Mouse (Mus musculus) MEL (cell line): ENCODE measurements at regions not wholly inside any gene's neighbourhood (a gene's known extent, or its start where the extent isn't known, plus 50 kb on each side); places are given as distances from the start of the nearest gene placed in this dataset.

Experiments used
- DNase-seq: peaks from one replicate; pipeline ENCODE4 v3.0.0; 2011; ENCODE audit warnings: low read depth, low spot score
- H3K27ac ChIP-seq: 2 replicates; pipeline ENCODE4 v1.5.1; 2012; ENCODE audit warnings: low read depth, mild to moderate bottlenecking, control low read depth, low read length, moderate library complexity; ENCODE audit not compliant: control insufficient read depth
- H3K27me3 ChIP-seq, 2 experiments: fragments of 150-350 bp in 1 of 2; sonication (generic) in 1 of 2; 2 replicates each; pipeline ENCODE4 v1.6.1; 2012; ENCODE audit warnings: low read length in 2 of 2, mild to moderate bottlenecking in 2 of 2, improper control_type of control experiment in 1 of 2, moderate library complexity in 1 of 2; ENCODE audit not compliant: insufficient read depth in 2 of 2, control insufficient read depth in 1 of 2
- H3K36me3 ChIP-seq, 2 experiments: 2 replicates each; pipeline ENCODE4 v1.6.1; 2012 to 2014; ENCODE audit warnings: low read length in 2 of 2, improper control_type of control experiment in 1 of 2, inconsistent platforms in 1 of 2, mild to moderate bottlenecking in 1 of 2; ENCODE audit not compliant: insufficient read depth in 2 of 2, control insufficient read depth in 1 of 2
- H3K4me1 ChIP-seq, 2 experiments: fragments of 150-350 bp in 1 of 2; sonication (generic) in 1 of 2; 2 replicates each; pipeline ENCODE4 v1.6.1; 2012; ENCODE audit warnings: low read length in 2 of 2, improper control_type of control experiment in 1 of 2, mild to moderate bottlenecking in 1 of 2; ENCODE audit not compliant: insufficient read depth in 2 of 2, control insufficient read depth in 1 of 2
- H3K4me3 ChIP-seq, 2 experiments: fragments of 150-350 bp in 1 of 2; sonication (generic) in 1 of 2; 2 replicates each; pipeline ENCODE4 v1.5.1; 2012; ENCODE audit warnings: low read depth in 2 of 2, low read length in 2 of 2, mild to moderate bottlenecking in 2 of 2, moderate library complexity in 2 of 2, control low read depth in 1 of 2, improper control_type of control experiment in 1 of 2; ENCODE audit not compliant: control insufficient read depth in 1 of 2, insufficient read depth in 1 of 2
- H3K79me2 ChIP-seq: 2 replicates; pipeline ENCODE4 v1.6.1; 2012; ENCODE audit warnings: mild to moderate bottlenecking, low read length, moderate library complexity; ENCODE audit not compliant: control insufficient read depth, poor library complexity, insufficient read depth
- H3K9ac ChIP-seq: 2 replicates; pipeline ENCODE4 v1.6.1; 2012; ENCODE audit warnings: low read depth, mild to moderate bottlenecking, control low read depth, low read length, moderate library complexity; ENCODE audit not compliant: control insufficient read depth, poor library complexity, severe bottlenecking
- H3K9me3 ChIP-seq: fragments of 150-350 bp; sonication (generic); replicated peaks from 2 replicates; pipeline ENCODE4 v1.6.1; 2012; ENCODE audit warnings: mild to moderate bottlenecking, low read length, improper control_type of control experiment, moderate library complexity; ENCODE audit not compliant: insufficient read depth
- CHD1 ChIP-seq: IDR thresholded peaks from 2 replicates; pipeline ENCODE4 v1.6.1; 2012; ENCODE audit warnings: low read depth, mild to moderate bottlenecking, inconsistent platforms, low read length, improper control_type of control experiment
- ELF1 ChIP-seq: IDR thresholded peaks from 2 replicates; pipeline ENCODE4 v1.6.1; 2014; ENCODE audit warnings: low read depth, mild to moderate bottlenecking, inconsistent platforms, low read length, improper control_type of control experiment, moderate library complexity
- EP300 ChIP-seq, 2 experiments: IDR thresholded peaks; 2 replicates each; pipeline ENCODE4 v1.6.1; 2011; ENCODE audit warnings: improper control_type of control experiment in 2 of 2, low read length in 2 of 2, low read depth in 1 of 2, mild to moderate bottlenecking in 1 of 2
- GABPA ChIP-seq: IDR thresholded peaks from 2 replicates; pipeline ENCODE4 v1.6.1; 2012; ENCODE audit warnings: low read depth, mild to moderate bottlenecking, inconsistent platforms, low read length, improper control_type of control experiment, moderate library complexity
- GATA1 ChIP-seq: IDR thresholded peaks from 2 replicates; pipeline ENCODE4 v1.6.1; 2011; ENCODE audit warnings: low read depth, low read length, improper control_type of control experiment
- JUND ChIP-seq: IDR thresholded peaks from 2 replicates; pipeline ENCODE4 v1.6.1; 2011; ENCODE audit warnings: low read depth, mild to moderate bottlenecking, improper control_type of control experiment, low read length
- MAFK ChIP-seq: IDR thresholded peaks from 2 replicates; pipeline ENCODE4 v1.6.1; 2011; ENCODE audit warnings: low read depth, mild to moderate bottlenecking, low read length, improper control_type of control experiment, borderline replicate concordance
- MAZ ChIP-seq: IDR thresholded peaks from 2 replicates; pipeline ENCODE4 v1.6.1; 2012; ENCODE audit warnings: low read depth, mild to moderate bottlenecking, inconsistent platforms, low read length, improper control_type of control experiment
- NELFE ChIP-seq: IDR thresholded peaks from 2 replicates; pipeline ENCODE4 v1.6.1; 2011; ENCODE audit warnings: low read depth, low read length, improper control_type of control experiment
- NRF1 ChIP-seq: IDR thresholded peaks from 2 replicates; pipeline ENCODE4 v1.6.1; 2014; ENCODE audit warnings: low read depth, mild to moderate bottlenecking, inconsistent platforms, low read length, improper control_type of control experiment, moderate library complexity; ENCODE audit not compliant: poor library complexity, insufficient read depth, severe bottlenecking
- POLR2AphosphoS5 ChIP-seq: IDR thresholded peaks from 2 replicates; pipeline ENCODE4 v1.6.1; 2012; ENCODE audit warnings: low read depth, borderline replicate concordance, mild to moderate bottlenecking, inconsistent platforms, low read length, moderate library complexity, mixed read lengths
- RAD21 ChIP-seq: IDR thresholded peaks from 2 replicates; pipeline ENCODE4 v1.6.1; 2011; ENCODE audit warnings: mild to moderate bottlenecking, low read depth, low read length, improper control_type of control experiment
- RCOR1 ChIP-seq: IDR thresholded peaks from 2 replicates; pipeline ENCODE4 v1.6.1; 2012; ENCODE audit warnings: low read depth, mild to moderate bottlenecking, inconsistent platforms, low read length, improper control_type of control experiment
- USF1 ChIP-seq: IDR thresholded peaks from 2 replicates; pipeline ENCODE4 v1.6.1; 2014; ENCODE audit warnings: low read depth, mild to moderate bottlenecking, inconsistent platforms, low read length, improper control_type of control experiment, moderate library complexity
- ZMIZ1 ChIP-seq: IDR thresholded peaks from 2 replicates; pipeline ENCODE4 v1.6.1; 2012; ENCODE audit warnings: low read depth, mild to moderate bottlenecking, inconsistent platforms, low read length, improper control_type of control experiment, moderate library complexity

- no peak for DNase-seq
- Histone ChIP-seq H3K36me3 (no peaks in the 10 kb centered on the region), H3K4me1 (no peaks in the 10 kb centered on the region), H3K4me3 (no peak overlapping the region), H3K27me3 (no peaks in the 10 kb centered on the region), H3K9ac (no peak overlapping the region), H3K79me2 (no peaks in the 10 kb centered on the region), H3K27ac (no peak overlapping the region)
- no peak for TF ChIP-seq RAD21
- TF ChIP-seq ELF1: no peak
- no peak for TF ChIP-seq POLR2AphosphoS5
- no peak for TF ChIP-seq NELFE
- TF ChIP-seq GABPA: no peak
- TF ChIP-seq, all 39 proteins: peak for 0
- no peaks in the 10 kb centered on the region for H3K9me3 ChIP-seq
Measured at GRCm38 (mm10) chr4:69891898-69892828, 518.1 kb downstream of the Cdk5rap2 start.

GRCm38 (mm10) chr4:69890655-69891054 is 519.6 kb downstream of the Cdk5rap2 start:
- Histone ChIP-seq H3K4me3 (no peak overlapping the region), H3K4me1 (no peaks in the 10 kb centered on the region), H3K27me3 (no peaks in the 10 kb centered on the region; a peak in 1 of 4 replicates), H3K9me3 (no peaks in the 10 kb centered on the region), H3K79me2 (no peaks in the 10 kb centered on the region), H3K36me3 (no peaks in the 10 kb centered on the region), H3K27ac (no peak overlapping the region), H3K9ac (no peak overlapping the region)
- no peak for DNase-seq
- no peak for TF ChIP-seq MAFK
- no peak for TF ChIP-seq JUND
- no peak for TF ChIP-seq USF1
- TF ChIP-seq CHD1: no peak
- TF ChIP-seq GATA1: no peak
- no peak for TF ChIP-seq RCOR1
- TF ChIP-seq, all 39 proteins: peak for 0

GRCm38 (mm10) chr4:69889931-69890634 is 520.2 kb downstream of the Cdk5rap2 start:
- H3K9ac ChIP-seq: no peak overlapping the region

More at GRCm38 (mm10) chr4:69889931-69890634, 520.2 kb downstream of the Cdk5rap2 start:
- TF ChIP-seq EP300 (IDR thresholded peaks at IDR 0.05; ENCODE audit: low read depth in 1 of 2, low read length in 2 of 2) (no peak), NRF1 (no peak), MAZ (no peak), ZMIZ1 (no peak)
- Histone ChIP-seq H3K4me3 (no peak overlapping the region), H3K36me3 (no peaks in the 10 kb centered on the region), H3K9me3 (no peaks in the 10 kb centered on the region), H3K4me1 (no peaks in the 10 kb centered on the region), H3K79me2 (no peaks in the 10 kb centered on the region), H3K27ac (no peak overlapping the region), H3K27me3 (no peaks in the 10 kb centered on the region; a peak in 1 of 4 replicates)
- no peak for DNase-seq
